Mouse (Mus musculus) retina, postnatal 7 days (tissue): ENCODE measurements around the gene Spata31d1d.
"Not testable (repeated sequence)": the region's sequence is repeated elsewhere in the genome, so short reads cannot be mapped to it uniquely, and the experiment has no call there.

ENCODE experiments used
- DNase-seq: peaks from one replicate; pipeline ENCODE4 v3.0.0-alpha.2; 2012; ENCODE audit warnings: low read depth, low spot score

Gene Spata31d1d

DNA sequence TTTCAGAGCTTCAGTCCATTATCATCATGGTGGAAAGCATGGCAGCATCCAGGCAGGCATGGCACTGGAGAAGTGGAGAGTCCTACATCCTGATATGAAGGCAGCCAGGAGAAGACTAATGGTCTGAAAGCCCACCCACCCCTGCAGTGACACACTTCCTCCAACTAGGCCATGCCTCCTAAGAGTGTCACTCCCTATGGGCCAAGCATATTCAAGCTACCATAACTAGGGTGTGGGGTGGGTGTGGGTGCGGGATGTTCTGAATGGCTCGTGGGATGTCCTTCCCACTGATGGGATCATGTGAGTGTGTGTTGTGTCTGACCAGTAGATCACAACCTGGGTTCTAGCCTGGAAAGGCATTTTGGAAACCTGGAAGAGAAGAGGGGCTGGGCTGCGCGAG is 2.4 kb upstream of the Spata31d1d start:
- DNase-seq: no peak

DNA sequence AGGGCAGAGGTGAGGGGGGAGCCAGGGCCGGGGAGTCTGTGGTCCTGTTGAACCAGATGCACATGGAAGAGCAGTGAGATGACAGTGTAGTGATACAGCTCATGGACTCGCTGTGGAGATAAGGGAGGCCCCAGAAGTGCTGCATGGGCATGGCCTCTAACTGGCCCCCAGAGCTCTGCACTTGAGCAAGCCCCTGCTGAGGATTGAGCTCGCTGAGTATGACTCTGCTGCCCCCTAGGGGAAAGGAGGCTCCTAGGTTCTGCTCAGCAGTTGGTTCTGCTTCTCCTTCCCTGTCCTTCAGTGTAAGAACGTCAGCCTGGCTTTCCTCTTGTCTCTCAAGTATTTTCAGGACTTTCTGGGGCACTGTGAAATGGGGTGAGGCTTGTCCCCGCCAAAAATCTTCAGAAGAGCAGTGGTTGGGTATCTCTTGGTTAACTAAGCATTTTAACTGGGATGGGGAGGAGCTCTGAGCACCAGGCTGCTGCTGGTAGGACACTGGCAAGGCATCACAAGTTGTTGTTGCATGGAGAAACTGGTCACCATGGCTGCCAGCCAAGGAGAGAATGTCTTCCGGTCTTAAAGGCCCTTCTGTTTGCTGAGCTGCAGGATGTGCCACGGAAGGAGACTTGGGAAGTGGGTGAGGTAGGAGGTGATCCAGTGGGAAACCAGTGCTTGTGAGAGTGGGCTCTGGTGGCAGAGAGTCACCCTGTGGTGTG is 3.0 kb downstream of the Spata31d1d start:
- DNase-seq: peak; percentile 79

DNA sequence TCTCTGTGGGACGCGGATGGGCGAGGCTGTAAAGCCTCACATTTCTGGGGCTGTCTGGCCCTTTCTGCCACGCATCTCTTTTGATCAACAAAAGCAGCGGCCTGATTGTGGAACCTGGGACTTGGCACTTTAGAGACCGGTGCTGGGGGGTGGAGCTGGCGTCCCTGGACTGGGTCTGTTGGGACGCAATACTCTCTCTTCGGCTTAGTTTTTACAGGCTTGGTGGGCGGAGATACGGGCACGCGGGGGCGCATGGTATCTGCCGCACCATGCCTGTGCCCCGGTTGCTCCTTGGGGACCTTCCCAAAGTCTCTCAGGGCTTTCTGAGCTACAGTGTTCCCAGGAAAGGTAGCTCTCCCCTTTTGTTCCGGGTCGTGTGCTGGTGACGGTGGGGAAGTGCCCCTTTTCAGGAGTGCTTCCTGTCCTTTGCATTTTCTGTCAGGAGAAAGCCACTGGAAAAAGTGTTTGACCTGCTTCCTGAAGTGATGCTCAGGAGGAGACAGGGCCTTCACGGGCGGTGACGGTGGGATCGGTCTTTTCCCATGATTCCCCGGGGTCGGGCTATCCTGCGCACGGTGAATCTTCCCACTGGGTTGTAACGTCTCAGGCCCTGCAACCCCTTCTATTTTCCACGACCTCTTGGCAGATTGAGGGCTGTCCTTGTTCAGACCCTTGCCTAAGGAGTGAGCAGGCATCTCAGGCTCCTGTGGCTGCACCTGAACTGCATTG is 5.2 kb downstream of the Spata31d1d start:
- no peak for DNase-seq

DNA sequence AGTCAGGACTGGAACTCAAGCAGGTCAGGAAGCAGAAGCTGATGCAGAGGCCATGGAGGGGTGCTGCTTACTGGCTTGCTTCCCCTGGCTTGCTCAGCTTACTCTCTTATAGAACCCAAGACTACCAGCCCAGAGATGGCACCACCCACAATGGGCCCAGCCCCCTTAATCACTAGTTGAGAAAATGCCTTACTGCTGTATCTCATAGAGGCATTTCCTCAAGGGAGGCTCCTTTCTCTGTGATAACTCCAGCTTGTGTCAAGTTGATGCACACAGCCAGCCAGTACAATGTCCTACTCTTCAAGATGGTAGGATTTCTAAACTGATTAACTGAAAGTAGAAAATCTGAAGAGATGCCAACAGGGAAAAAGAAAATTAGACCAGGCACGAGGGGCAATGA is 9.5 kb downstream of the Spata31d1d start:
- DNase-seq: not testable (repeated sequence)

DNA sequence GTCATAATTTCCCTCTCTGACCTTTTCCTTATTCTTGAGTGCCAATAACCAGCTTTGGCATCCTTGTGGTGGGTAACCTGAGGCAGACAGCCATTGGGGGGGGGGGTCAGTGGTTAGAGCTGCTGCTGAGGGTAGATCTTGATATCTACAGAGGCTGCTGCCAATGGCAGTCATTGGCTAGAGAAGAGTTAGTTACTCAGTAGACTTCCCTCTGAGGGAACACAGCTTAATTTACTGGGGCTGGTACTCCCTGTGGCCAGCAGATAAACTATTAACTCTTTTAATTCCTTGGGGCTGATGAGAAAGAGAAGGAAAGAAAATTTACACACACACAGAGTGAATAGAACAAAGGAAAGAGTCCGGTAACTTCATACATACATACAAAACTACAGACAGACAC is 12.1 kb downstream of the Spata31d1d start:
- DNase-seq: no peak

DNA sequence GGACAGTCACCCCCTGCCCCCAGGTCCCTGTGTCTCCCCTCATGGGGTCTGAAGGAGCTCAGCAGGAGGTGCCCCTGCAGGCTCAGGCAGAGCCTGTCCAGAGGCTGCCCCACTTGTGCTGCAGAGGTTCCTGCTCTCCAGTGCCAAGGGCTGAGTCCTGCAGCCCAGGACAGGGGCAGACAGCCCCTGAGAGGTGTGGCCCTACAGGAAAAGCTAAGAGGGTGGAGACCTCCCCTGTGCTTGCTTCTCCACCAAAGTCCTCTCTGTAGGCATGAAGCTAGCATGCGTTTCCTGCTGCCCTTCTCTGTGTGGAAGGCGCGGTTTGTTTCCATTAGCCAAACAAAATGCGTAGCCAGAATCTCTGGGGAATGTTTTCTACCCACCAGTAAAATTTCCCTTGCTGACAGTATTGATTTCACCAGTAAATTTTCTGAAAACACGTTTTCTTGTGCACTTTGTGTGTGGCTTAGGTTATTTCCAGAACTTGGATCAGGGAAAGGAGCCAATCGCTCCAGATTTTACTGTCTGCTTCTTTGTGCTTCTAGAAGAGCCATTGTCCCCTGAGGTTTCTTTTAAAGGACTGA is 12.6 kb downstream of the Spata31d1d start:
- DNase-seq: not testable (repeated sequence)

DNA sequence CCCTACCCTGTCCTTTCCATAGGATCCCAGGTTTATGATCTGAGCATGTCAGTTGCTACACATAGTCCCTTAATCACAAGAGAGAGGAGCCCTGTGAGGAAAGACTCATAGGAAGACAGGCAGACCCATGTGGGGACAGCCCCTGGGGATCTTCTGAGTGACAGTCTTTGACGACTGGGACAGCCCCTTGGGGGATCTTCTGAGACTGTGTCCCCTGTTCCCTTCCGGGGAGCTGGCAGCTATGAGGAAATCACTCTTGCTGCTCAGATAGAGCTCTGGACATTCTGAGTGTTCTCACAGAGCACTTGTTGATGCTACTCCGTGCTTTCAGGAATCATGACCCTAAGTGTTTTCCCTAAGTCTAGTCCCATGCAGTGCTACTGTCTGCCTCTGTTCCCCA is 17.8 kb downstream of the Spata31d1d start:
- no peak for DNase-seq

DNA sequence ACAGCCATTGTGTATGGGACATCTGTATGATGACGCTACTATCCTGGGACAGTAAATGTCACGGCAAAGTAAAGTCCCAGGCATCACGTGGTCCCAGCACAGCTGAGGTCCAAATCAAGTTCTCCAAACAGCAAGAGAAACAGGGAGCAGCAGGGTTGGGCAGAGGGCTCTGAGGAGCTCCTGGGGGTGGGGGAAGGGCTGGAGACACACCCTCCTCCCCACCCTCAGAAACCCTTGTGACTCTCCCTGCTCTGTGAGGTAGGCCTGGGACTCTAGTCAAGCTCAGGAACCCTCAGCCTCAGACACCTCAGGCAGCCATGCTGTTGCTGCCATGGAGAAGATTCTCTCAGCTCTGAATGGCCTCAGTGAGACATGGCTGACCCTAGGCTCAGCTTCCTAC is 19.6 kb downstream of the Spata31d1d start, which contains the start of gene Spata31d1b:
Gene Spata31d1b, plus strand, starts transcription at position 301 of the 400 bp plus-strand sequence.
- DNase-seq: not testable (repeated sequence)

DNA sequence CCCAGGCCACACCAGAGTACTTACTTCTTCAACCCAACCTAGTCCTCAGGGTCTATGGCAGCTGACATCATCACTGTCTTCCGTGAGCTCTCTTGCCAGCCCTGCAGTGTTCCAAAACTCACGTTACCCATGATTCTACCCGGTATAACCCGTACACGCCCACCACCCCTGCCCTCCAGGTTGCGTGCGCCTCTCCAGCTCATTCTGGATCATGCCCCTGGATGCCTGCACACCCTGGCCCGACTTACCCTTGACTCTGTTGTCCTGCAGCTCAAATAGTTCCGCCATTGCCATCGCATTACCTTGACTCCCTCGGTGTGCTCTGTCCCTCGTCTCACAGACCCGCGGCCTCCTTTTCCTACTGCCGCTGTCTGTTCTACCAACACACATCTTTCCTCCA is 21.3 kb downstream of the Spata31d1d start, which contains the start of gene Spata31d1a:
Gene Spata31d1a, minus strand, starts transcription at position 101 of the 400 bp plus-strand sequence.
- DNase-seq: no peak

DNA sequence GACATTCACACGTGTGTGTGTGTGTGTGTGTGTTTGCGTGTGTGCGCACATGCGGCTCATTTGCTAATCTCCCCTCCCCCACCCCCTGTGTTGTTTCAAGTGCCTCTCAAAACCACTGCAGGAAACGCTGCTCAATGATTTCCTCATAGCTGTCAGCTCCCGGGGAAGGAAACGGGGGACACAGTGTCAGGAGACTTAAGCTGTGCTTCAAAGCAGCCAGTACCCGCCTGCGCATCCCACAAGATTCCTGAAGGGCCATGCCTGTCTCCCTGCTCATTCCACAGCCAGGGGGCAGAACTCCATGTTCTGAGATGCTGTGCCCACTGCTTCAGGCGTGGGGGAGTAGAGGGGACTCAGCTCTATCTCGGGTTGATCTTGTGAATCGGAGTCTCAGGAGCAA is 27.0 kb downstream of the Spata31d1d start:
- no peak for DNase-seq

DNA sequence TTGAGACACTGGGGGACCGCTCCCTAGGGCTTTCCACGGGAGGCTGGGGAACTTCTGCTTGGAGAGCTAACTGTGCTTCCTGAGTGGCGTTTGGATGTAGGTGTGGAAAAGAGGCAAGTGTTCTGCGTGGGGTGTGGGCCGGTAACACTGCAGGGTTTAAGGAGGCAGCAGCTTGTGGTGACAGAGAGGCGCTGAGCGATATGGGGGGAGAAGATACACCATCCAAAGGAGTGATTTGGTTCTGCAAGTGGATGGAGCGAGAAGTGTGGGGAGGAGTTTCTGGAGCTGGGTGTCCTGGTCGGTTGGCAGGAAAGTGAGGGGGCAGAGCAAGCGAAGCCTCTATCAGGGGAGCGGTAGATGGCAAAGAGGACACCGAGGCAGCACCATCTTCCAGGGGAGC is 28.0 kb downstream of the Spata31d1d start:
- no peak for DNase-seq

DNA sequence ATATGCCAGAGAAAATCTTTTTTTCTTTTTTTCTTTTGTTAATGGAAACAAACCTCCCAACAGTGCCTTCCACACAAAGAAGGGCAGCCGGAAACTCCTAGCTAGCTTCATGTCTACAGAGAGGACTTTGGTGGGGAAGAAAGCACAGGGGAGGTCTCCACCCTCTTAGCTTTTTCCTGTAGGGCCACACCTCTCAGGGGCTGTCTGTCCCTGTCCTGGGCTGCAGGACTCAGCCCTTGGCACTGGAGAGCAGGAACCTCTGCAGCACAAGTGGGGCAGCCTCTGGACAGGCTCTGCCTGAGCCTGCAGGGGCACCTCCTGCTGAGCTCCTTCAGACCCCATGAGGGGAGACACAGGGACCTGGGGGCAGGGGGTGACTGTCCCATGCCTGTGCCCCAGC is 31.4 kb downstream of the Spata31d1d start:
- DNase-seq: not testable (repeated sequence)

DNA sequence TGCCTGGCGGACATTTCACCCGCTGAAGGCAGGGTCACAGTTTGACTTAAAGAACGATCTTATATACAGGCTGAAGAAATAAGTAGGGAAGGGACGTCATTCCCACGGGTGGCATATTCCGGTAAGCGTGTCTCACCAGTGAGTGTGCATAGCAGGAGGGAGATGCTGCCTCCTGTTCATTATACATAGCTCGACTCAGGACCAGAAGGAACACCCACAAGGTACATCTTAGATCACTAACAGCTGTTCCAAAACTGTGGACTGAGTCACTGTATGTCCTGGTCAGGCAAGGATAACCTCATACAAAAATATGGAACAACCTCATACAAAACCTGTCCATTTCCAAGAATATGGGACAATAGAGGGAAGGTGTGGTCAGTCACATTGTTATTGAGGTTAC is 32.4 kb downstream of the Spata31d1d start:
- DNase-seq: no peak

DNA sequence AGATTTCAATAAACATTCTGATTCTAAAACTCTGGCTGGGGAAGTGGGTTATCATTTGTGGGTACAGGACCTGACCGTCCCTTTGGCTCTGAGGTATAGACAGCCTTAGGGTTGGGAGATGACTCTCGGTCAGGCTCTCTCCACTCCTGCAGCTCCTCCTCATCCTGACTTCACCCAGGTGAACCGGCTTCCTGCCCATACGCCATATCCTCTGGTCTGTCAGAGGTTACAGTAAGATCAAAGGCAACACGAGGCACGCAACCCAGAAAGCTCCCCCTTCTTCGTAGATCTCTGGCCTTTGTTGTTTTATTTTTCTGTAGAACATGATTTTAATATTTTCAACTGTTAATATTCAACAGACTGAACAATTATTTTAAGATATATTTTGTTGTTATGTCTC is 35.8 kb downstream of the Spata31d1d start:
- DNase-seq: no peak

DNA sequence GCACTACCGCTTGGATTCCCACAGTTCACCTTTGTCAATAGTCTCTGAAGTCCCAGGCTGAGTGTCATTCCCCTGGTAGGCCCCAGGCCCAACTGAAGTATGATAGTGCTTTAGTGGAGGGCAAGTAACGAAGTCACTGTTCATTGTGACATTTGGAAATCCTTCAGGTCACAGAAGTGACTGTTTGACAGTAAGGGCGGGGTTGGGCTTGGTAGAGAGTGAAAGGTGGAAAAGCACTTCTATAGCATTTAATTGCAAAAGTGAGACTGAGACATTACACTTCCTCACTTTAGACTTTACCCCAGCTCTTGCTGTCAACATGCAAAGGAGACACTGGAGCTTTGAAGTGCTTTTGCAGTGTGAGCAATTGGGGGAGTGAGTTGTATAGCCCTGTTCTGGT is 37.5 kb downstream of the Spata31d1d start, which contains the start of gene 4921517D22Rik:
Gene 4921517D22Rik, minus strand, starts transcription at position 101 of the 400 bp plus-strand sequence.
- no peak for DNase-seq

DNA sequence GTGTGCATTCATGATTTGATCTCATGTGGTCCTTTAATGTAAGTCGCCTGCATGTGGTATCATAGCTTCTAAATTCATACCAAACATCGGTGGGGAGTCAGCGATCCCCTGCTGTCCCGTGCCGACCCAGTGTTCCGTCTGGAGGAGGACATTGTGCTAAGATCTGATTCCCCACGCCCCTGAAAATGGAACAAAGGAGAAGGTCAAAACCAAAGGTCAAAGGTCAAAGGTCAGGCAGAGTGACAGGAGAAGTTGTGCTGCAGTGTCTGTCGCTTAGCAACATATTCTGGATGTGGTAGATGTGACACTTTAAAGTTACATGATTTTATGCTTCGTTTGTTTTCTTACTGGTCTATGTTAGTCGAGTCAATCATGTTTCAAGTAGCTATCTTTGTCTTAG is 40.1 kb downstream of the Spata31d1d start:
- DNase-seq: no peak

DNA sequence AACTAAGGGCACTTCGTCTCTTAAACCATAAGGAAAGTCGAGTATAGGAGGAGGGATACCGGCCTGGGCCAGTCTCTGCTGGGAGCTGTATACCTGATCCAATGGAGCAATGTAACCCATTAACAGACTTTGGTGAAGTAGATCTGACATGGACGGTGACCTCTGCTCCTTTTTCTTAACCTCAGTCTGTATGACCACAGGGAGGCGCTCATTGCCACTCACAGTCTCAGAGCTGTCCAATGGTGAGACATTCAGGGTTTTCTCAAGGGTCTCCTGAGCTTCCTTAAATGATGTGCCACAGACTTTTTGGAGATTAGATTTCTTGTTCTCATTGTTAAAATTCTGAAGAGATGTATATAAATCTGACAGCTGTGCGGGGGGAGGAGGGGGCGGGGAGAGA is 41.0 kb downstream of the Spata31d1d start:
- no peak for DNase-seq

DNA sequence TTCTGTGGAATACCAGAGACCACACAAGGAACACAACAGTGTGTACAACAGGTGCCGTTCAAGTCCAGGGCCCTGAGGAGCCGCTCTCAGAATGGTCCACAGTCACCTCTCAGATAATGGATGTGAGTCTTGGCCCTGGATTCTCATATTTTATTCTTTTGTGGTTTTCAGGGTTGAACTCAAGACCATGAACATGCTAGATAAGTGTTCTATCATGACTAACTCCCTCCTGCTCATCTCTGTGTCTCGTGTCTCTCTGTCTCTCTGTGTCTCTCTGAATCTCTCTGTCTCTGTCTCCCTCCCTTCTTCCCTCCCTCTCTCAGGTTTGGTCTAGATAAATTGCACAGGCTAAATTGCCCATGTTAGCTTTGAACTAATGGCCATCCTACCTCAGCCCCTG is 41.7 kb downstream of the Spata31d1d start:
- no peak for DNase-seq

DNA sequence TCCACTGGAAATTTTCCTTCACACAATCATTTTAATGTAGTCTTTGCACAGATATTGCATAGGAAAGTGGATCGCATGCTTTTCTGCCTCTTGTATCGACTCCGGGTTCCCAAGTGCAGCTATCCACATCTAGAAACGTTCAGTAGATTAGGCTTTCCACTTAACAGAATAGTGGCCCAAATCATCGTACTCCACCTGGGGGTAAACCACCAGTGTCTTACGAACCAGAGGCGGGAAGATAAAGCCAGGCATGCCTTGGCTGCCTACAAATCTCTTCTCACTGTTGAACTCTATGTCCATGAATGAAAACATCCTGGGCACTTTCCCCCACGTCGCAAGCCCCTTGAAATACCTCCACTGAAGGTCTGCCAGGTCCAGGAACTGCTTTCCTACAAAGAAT is 42.2 kb downstream of the Spata31d1d start:
- DNase-seq: no peak

DNA sequence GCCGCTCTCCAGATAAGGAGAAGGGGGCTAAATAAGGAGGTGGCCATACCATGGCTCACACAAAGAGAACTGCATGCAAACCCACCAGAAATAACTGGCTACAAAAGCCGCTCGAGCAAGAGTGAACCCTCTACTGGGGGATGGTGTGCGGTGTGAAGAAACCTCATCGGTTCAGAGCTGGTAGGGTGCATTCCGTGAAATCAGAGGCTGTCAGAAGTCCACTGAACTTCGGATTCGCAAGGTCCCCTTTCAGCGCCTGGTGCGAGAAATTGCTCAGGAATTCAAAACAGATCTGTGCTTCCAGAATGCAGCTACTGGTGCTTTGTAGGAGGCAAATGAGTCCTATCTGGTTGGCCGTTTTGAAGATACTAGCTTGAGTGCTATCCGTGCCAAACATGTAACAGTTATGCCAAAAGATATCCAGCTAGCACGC is 43.2 kb downstream of the Spata31d1d start:
- DNase-seq: no peak

DNA sequence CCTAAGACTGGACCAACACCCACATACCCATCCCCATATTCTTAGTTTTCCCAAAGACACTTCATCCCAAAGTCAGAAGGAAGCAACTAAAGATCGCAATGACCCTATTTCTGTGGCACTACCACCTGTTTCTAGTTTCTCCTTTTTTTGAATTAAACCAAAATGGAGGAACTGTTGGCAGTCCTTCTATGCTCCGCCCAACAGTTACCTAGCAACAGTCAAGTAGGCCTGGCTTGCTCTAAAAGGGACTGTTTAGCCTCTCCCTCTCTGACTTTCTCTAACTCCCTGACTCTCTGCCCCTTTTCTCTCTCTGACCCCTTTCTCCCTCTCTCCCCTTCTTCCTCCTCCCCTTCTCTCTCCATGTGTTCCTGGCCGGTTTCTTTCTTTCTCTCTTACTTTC is 46.3 kb downstream of the Spata31d1d start:
- DNase-seq: no peak

DNA sequence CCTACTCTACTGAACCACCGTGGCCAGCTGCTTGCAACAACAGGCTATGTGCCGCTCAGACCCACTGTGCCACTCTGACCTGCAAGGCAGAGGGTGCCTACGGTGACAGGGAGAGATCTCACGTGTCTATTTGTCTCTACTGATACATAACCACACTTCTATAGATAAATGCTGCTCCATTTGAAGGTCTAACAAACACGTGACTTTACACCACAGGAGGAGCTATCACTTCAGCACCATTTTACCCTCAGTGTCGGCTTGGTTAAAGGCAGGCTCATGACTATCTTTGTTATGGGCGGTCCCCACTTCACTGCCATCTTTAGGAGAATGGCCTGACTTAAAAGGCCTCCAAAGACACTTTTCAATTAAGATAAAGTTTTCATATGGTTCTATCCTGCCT is 48.9 kb downstream of the Spata31d1d start:
- DNase-seq: no peak

DNA sequence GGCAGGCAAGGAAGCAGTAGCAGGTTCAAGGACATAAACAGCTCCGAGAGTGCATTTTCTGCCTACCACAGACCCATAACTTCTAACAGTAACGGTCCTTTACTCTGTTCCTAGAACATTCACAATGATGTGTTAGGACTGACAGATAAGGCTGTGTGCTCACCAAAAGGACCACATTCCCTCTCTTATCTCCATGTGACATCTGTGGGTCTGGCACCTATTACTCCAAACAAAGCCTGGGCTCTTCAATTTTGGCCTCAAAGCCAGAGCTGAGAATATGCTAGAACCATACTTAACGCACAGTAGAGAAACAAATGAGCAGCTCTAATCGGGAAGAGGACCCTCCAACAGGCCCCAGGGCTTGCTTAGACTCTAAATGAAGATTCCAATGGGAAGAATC is 51.6 kb downstream of the Spata31d1d start:
- no peak for DNase-seq
